ENCODE assay signal across 19 mouse cellular contexts in genomic region chr1:106138691-106139090, GRCm38 (mm10).
"Had no signal": no experiment of that assay in that cellular context is flagged by ENCODE, and none has a peak within 500 bp of the region (broad histone marks: within the 10 kb centered on the region; RNA-seq: fewer than 3 reads in every experiment).

No protein-coding gene starts in this region.

- H3K4me2 ChIP-seq: lung, embryonic 14.5 days; midbrain, embryonic 12.5 days; neural tube, embryonic 13.5 days; neural tube, embryonic 15.5 days had no signal

- H3K4me3 ChIP-seq: midbrain, embryonic 10.5 days; midbrain, embryonic 12.5 days; myocyte; neural tube, embryonic 13.5 days; neural tube, embryonic 15.5 days had no signal

- H3K9ac ChIP-seq: lung, embryonic 14.5 days; midbrain, embryonic 12.5 days; neural tube, embryonic 13.5 days; neural tube, embryonic 15.5 days had no signal

- ATAC-seq: midbrain, embryonic 16.5 days had no signal

- H3K27me3 ChIP-seq: midbrain, embryonic 12.5 days; neural tube, embryonic 13.5 days; neural tube, embryonic 15.5 days had no signal

- DNase-seq: lung, adult 18-20 months; lung, embryonic 14.5 days; lung, postnatal 10 days; lung, postnatal 4 days; midbrain, embryonic 14.5 days; retina, postnatal 1 day; right cerebral cortex, adult 18-20 months; right cerebral cortex, postnatal 25 days; right cerebral cortex, postnatal 4 days; spleen, adult 18-20 months; thymus, adult 18-20 months; thymus, postnatal 25 days; thymus, postnatal 4 days had no signal

- H3K9me3 ChIP-seq: midbrain, embryonic 10.5 days; midbrain, embryonic 12.5 days; neural tube, embryonic 13.5 days; neural tube, embryonic 15.5 days had no signal

- H3K36me3 ChIP-seq: midbrain, embryonic 10.5 days; midbrain, embryonic 12.5 days; neural tube, embryonic 13.5 days; neural tube, embryonic 15.5 days had no signal

- H3K27ac ChIP-seq: midbrain, embryonic 10.5 days; midbrain, embryonic 12.5 days; neural tube, embryonic 13.5 days; neural tube, embryonic 15.5 days had no signal

- H3K4me1 ChIP-seq: midbrain, embryonic 10.5 days; midbrain, embryonic 12.5 days; neural tube, embryonic 13.5 days; neural tube, embryonic 15.5 days had no signal
